Mouse (Mus musculus) MEL (cell line): ENCODE measurements around the gene Morc1. TPM values are rescaled to one million over a fixed set of nuclear protein-coding genes. Genes with fewer than 3 reads are reported as not detected.

ENCODE experiments used
- DNase-seq: peaks from one replicate; pipeline ENCODE4 v3.0.0; 2011; ENCODE audit warnings: low read depth, low spot score
- H3K27ac ChIP-seq: 2 replicates; pipeline ENCODE4 v1.5.1; 2012; ENCODE audit warnings: low read depth, mild to moderate bottlenecking, control low read depth, low read length, moderate library complexity; ENCODE audit not compliant: control insufficient read depth
- H3K27me3 ChIP-seq, 2 experiments: fragments of 150-350 bp in 1 of 2; sonication (generic) in 1 of 2; 2 replicates each; pipeline ENCODE4 v1.6.1; 2012; ENCODE audit warnings: low read length in 2 of 2, mild to moderate bottlenecking in 2 of 2, improper control_type of control experiment in 1 of 2, moderate library complexity in 1 of 2; ENCODE audit not compliant: insufficient read depth in 2 of 2, control insufficient read depth in 1 of 2
- H3K36me3 ChIP-seq, 2 experiments: 2 replicates each; pipeline ENCODE4 v1.6.1; 2012 to 2014; ENCODE audit warnings: low read length in 2 of 2, improper control_type of control experiment in 1 of 2, inconsistent platforms in 1 of 2, mild to moderate bottlenecking in 1 of 2; ENCODE audit not compliant: insufficient read depth in 2 of 2, control insufficient read depth in 1 of 2
- H3K4me1 ChIP-seq, 2 experiments: fragments of 150-350 bp in 1 of 2; sonication (generic) in 1 of 2; 2 replicates each; pipeline ENCODE4 v1.6.1; 2012; ENCODE audit warnings: low read length in 2 of 2, improper control_type of control experiment in 1 of 2, mild to moderate bottlenecking in 1 of 2; ENCODE audit not compliant: insufficient read depth in 2 of 2, control insufficient read depth in 1 of 2
- H3K4me3 ChIP-seq, 2 experiments: fragments of 150-350 bp in 1 of 2; sonication (generic) in 1 of 2; 2 replicates each; pipeline ENCODE4 v1.5.1; 2012; ENCODE audit warnings: low read depth in 2 of 2, low read length in 2 of 2, mild to moderate bottlenecking in 2 of 2, moderate library complexity in 2 of 2, control low read depth in 1 of 2, improper control_type of control experiment in 1 of 2; ENCODE audit not compliant: control insufficient read depth in 1 of 2, insufficient read depth in 1 of 2
- H3K79me2 ChIP-seq: 2 replicates; pipeline ENCODE4 v1.6.1; 2012; ENCODE audit warnings: mild to moderate bottlenecking, low read length, moderate library complexity; ENCODE audit not compliant: control insufficient read depth, poor library complexity, insufficient read depth
- H3K9ac ChIP-seq: 2 replicates; pipeline ENCODE4 v1.6.1; 2012; ENCODE audit warnings: low read depth, mild to moderate bottlenecking, control low read depth, low read length, moderate library complexity; ENCODE audit not compliant: control insufficient read depth, poor library complexity, severe bottlenecking
- H3K9me3 ChIP-seq: fragments of 150-350 bp; sonication (generic); replicated peaks from 2 replicates; pipeline ENCODE4 v1.6.1; 2012; ENCODE audit warnings: mild to moderate bottlenecking, low read length, improper control_type of control experiment, moderate library complexity; ENCODE audit not compliant: insufficient read depth
- CHD1 ChIP-seq: IDR thresholded peaks from 2 replicates; pipeline ENCODE4 v1.6.1; 2012; ENCODE audit warnings: low read depth, mild to moderate bottlenecking, inconsistent platforms, low read length, improper control_type of control experiment
- CHD2 ChIP-seq: IDR thresholded peaks from 2 replicates; pipeline ENCODE4 v1.6.1; 2011; ENCODE audit warnings: low read length, improper control_type of control experiment
- E2F4 ChIP-seq: IDR thresholded peaks from 2 replicates; pipeline ENCODE4 v1.6.1; 2011; ENCODE audit warnings: low read depth, low read length, improper control_type of control experiment, borderline replicate concordance
- EP300 ChIP-seq, 2 experiments: IDR thresholded peaks; 2 replicates each; pipeline ENCODE4 v1.6.1; 2011; ENCODE audit warnings: improper control_type of control experiment in 2 of 2, low read length in 2 of 2, low read depth in 1 of 2, mild to moderate bottlenecking in 1 of 2
- GABPA ChIP-seq: IDR thresholded peaks from 2 replicates; pipeline ENCODE4 v1.6.1; 2012; ENCODE audit warnings: low read depth, mild to moderate bottlenecking, inconsistent platforms, low read length, improper control_type of control experiment, moderate library complexity
- JUND ChIP-seq: IDR thresholded peaks from 2 replicates; pipeline ENCODE4 v1.6.1; 2011; ENCODE audit warnings: low read depth, mild to moderate bottlenecking, improper control_type of control experiment, low read length
- KAT2A ChIP-seq: conservative IDR thresholded peaks from 2 replicates; pipeline ENCODE4 v1.6.1; 2012; ENCODE audit warnings: low read depth, low read length, improper control_type of control experiment, inconsistent platforms
- MAX ChIP-seq: IDR thresholded peaks from 2 replicates; pipeline ENCODE4 v1.6.1; 2011; ENCODE audit warnings: low read length, improper control_type of control experiment
- MAZ ChIP-seq: IDR thresholded peaks from 2 replicates; pipeline ENCODE4 v1.6.1; 2012; ENCODE audit warnings: low read depth, mild to moderate bottlenecking, inconsistent platforms, low read length, improper control_type of control experiment
- MXI1 ChIP-seq: IDR thresholded peaks from 2 replicates; pipeline ENCODE4 v1.6.1; 2011; ENCODE audit warnings: mild to moderate bottlenecking, low read depth, low read length, improper control_type of control experiment
- MYC ChIP-seq: IDR thresholded peaks from 2 replicates; pipeline ENCODE4 v1.6.1; 2011; ENCODE audit warnings: low read depth, mild to moderate bottlenecking, low read length, improper control_type of control experiment, moderate library complexity
- NELFE ChIP-seq: IDR thresholded peaks from 2 replicates; pipeline ENCODE4 v1.6.1; 2011; ENCODE audit warnings: low read depth, low read length, improper control_type of control experiment
- POLR2A ChIP-seq, 2 experiments: IDR thresholded peaks; 2 replicates each; pipeline ENCODE4 v1.6.1; 2011 to 2012; ENCODE audit warnings: low read length in 2 of 2, mild to moderate bottlenecking in 2 of 2, control low read depth in 1 of 2, improper control_type of control experiment in 1 of 2, low read depth in 1 of 2, moderate library complexity in 1 of 2; ENCODE audit not compliant: control insufficient read depth in 1 of 2, insufficient read depth in 1 of 2, poor library complexity in 1 of 2
- POLR2AphosphoS2 ChIP-seq: IDR thresholded peaks from 2 replicates; pipeline ENCODE4 v1.6.1; 2011; ENCODE audit warnings: low read length, improper control_type of control experiment
- POLR2AphosphoS5 ChIP-seq: IDR thresholded peaks from 2 replicates; pipeline ENCODE4 v1.6.1; 2012; ENCODE audit warnings: low read depth, borderline replicate concordance, mild to moderate bottlenecking, inconsistent platforms, low read length, moderate library complexity, mixed read lengths
- SMC3 ChIP-seq: IDR thresholded peaks from 2 replicates; pipeline ENCODE4 v1.6.1; 2011; ENCODE audit warnings: low read depth, low read length, improper control_type of control experiment
- TAL1 ChIP-seq: IDR thresholded peaks from 2 replicates; pipeline ENCODE4 v1.6.1; 2012; ENCODE audit warnings: mild to moderate bottlenecking, inconsistent platforms, low read length, moderate library complexity, mixed read lengths
- USF1 ChIP-seq: IDR thresholded peaks from 2 replicates; pipeline ENCODE4 v1.6.1; 2014; ENCODE audit warnings: low read depth, mild to moderate bottlenecking, inconsistent platforms, low read length, improper control_type of control experiment, moderate library complexity
- USF2 ChIP-seq, 2 experiments: IDR thresholded peaks; 2 replicates each; pipeline ENCODE4 v1.6.1; 2011 to 2012; ENCODE audit warnings: improper control_type of control experiment in 2 of 2, low read length in 2 of 2, borderline replicate concordance in 1 of 2, inconsistent platforms in 1 of 2, low read depth in 1 of 2, mild to moderate bottlenecking in 1 of 2; ENCODE audit not compliant: insufficient read depth in 1 of 2
- ZC3H11A ChIP-seq: IDR thresholded peaks from 2 replicates; pipeline ENCODE4 v1.6.1; 2012; ENCODE audit warnings: low read depth, mild to moderate bottlenecking, inconsistent platforms, low read length, improper control_type of control experiment
- ZKSCAN1 ChIP-seq: IDR thresholded peaks from 2 replicates; pipeline ENCODE4 v1.6.1; 2012; ENCODE audit warnings: low read depth, mild to moderate bottlenecking, inconsistent platforms, low read length, improper control_type of control experiment, moderate library complexity
- polyA plus RNA-seq, 2 experiments: library from polyadenylated mRNA; stranded (reverse) in 1 of 2; unstranded in 1 of 2; fragments of >175 nt in 1 of 2; fragments of >200 nt in 1 of 2; gene quantifications; 2 replicates each; pipeline versions ENCODE4 v1.2.1 to v1.2.4; 2012; ENCODE audit warnings: low replicate concordance in 2 of 2, low read depth in 1 of 2; ENCODE audit not compliant: insufficient read length in 2 of 2, insufficient read depth in 1 of 2, missing spikeins in 1 of 2
- total RNA-seq: library from RNA; depleted of rRNA; stranded (reverse); fragments of 300-350 nt; gene quantifications from 2 replicates; pipeline ENCODE4 v1.2.3, GENCODE M21; 2012

The Morc1 gene
- total and polyA plus RNA-seq, 3 experiments: not detected

GRCm38 (mm10) chr16:48409580-48409979 lies 21.5 kb upstream of the Morc1 start:
- DNase-seq: no peak
- Histone ChIP-seq H3K4me1 (no peaks in the 10 kb centered on the region), H3K9me3 (no peaks in the 10 kb centered on the region), H3K9ac (no peak overlapping the region), H3K79me2 (no peaks in the 10 kb centered on the region), H3K27me3 (no peaks in the 10 kb centered on the region), H3K36me3 (no peaks in the 10 kb centered on the region), H3K4me3 (no peak overlapping the region), H3K27ac (no peak overlapping the region)
- no peak for TF ChIP-seq GABPA
- TF ChIP-seq CHD1: no peak

GRCm38 (mm10) chr16:48410125-48410524 lies 20.9 kb upstream of the Morc1 start:
- H3K9me3 ChIP-seq: no peaks in the 10 kb centered on the region
- H3K9ac ChIP-seq: no peak overlapping the region
- H3K27ac ChIP-seq: no peak overlapping the region

GRCm38 (mm10) chr16:48412246-48412645 lies 18.8 kb upstream of the Morc1 start, which contains the start of gene Gm5485:
Gene Gm5485 (minus strand): TSS chr16:48412416.
- Histone ChIP-seq H3K36me3 (no peaks in the 10 kb centered on the region), H3K27ac (no peak within 1 kb of the TSS), H3K79me2 (no peaks in the 10 kb centered on the region), H3K9me3 (no peaks in the 10 kb centered on the region), H3K9ac (no peak within 1 kb of the TSS), H3K4me3 (no peak within 1 kb of the TSS), H3K27me3 (no peaks in the 10 kb centered on the region), H3K4me1 (no peaks in the 10 kb centered on the region)
- no peak for DNase-seq
- TF ChIP-seq POLR2A (IDR thresholded peaks at IDR 0.05; ENCODE audit: control insufficient read depth in 1 of 2, insufficient read depth in 1 of 2, low read depth in 1 of 2, low read length in 2 of 2, poor library complexity in 1 of 2) (no peak), MAZ (no peak), USF2 (IDR thresholded peaks at IDR 0.05; ENCODE audit: borderline replicate concordance in 1 of 2, insufficient read depth in 1 of 2, low read depth in 1 of 2, low read length in 2 of 2) (no peak), NELFE (no peak), ZKSCAN1 (no peak), EP300 (IDR thresholded peaks at IDR 0.05; ENCODE audit: low read depth in 1 of 2, low read length in 2 of 2) (no peak), POLR2AphosphoS2 (no peak), TAL1 (no peak), ZC3H11A (no peak), SMC3 (no peak), E2F4 (no peak), MXI1 (no peak)

More at GRCm38 (mm10) chr16:48410125-48410524, 20.9 kb upstream of the Morc1 start:
- no peak for DNase-seq
- Histone ChIP-seq H3K36me3 (no peaks in the 10 kb centered on the region), H3K79me2 (no peaks in the 10 kb centered on the region), H3K27me3 (no peaks in the 10 kb centered on the region), H3K4me3 (no peak overlapping the region), H3K4me1 (no peaks in the 10 kb centered on the region)
- TF ChIP-seq MXI1: no peak
- no peak for TF ChIP-seq JUND
- TF ChIP-seq POLR2AphosphoS5: no peak
- no peak for TF ChIP-seq ZC3H11A
- no peak for TF ChIP-seq CHD1
- no peak for TF ChIP-seq MAX
- TF ChIP-seq KAT2A: no peak
- no peak for TF ChIP-seq SMC3
- no peak for TF ChIP-seq MAZ
- no peak for TF ChIP-seq POLR2A (IDR thresholded peaks at IDR 0.05; ENCODE audit: control insufficient read depth in 1 of 2, insufficient read depth in 1 of 2, low read depth in 1 of 2, low read length in 2 of 2, poor library complexity in 1 of 2)
- no peak for TF ChIP-seq CHD2
- no peak for TF ChIP-seq TAL1
- no peak for TF ChIP-seq POLR2AphosphoS2
- no peak for TF ChIP-seq MYC
- no peak for TF ChIP-seq USF1
- no peak for TF ChIP-seq EP300 (IDR thresholded peaks at IDR 0.05; ENCODE audit: low read depth in 1 of 2, low read length in 2 of 2)
